Mouse (Mus musculus) cerebellum, adult 8-10 months (tissue): ENCODE measurements around the gene Sult2b1.

Experiments
- DNase-seq: peaks from one replicate; pipeline ENCODE4 v3.0.0; 2022

The Sult2b1 gene

DNA sequence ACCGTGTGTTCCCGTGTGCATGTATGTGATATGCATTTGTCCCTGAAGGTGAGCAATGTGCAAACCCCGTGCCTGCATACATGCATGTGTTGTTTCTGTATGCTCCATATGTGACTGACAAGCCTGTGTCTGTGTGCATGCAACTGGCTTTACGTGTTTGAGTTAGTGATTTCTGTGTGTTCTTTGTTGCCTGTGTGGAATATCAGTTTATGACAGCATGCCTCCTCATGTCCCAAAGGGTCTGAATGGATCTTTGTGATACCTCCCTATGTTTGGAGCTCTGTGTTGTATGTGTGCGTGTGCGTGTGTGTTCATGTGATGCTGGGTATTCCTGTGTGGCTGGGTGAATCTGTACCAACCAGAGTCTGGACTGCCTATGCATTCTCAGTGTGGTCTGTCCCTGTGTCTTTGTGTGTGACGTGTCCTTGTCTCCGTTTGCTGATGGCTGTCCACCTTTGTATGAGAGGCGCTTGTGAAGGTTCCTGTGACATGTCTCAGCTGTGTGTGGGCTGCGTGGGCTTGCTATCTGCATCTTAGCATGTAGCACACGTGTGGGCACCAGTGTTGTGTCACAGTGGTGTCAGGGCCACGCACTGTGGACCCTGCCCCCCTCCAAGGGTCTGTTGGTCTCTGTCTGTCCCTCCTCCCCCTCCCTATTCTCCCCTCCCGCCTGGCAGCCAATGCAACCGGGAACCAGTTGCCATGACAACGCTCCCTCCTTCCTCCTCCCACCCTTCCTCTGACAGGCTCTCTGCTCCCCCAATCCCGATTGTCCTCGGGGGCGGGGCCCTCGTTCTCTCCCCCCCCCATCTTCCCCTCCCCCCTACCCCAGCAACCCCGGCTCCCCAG, at the start of gene Sult2b1:
Gene Sult2b1 (minus strand): TSS at position 146 of the 849 bp plus-strand sequence.
- peak; percentile 88 for DNase-seq

GRCm38 (mm10) chr7:45833924-45834323, 49.5 kb upstream of the Sult2b1 start:
- DNase-seq = peak; percentile 8

DNA sequence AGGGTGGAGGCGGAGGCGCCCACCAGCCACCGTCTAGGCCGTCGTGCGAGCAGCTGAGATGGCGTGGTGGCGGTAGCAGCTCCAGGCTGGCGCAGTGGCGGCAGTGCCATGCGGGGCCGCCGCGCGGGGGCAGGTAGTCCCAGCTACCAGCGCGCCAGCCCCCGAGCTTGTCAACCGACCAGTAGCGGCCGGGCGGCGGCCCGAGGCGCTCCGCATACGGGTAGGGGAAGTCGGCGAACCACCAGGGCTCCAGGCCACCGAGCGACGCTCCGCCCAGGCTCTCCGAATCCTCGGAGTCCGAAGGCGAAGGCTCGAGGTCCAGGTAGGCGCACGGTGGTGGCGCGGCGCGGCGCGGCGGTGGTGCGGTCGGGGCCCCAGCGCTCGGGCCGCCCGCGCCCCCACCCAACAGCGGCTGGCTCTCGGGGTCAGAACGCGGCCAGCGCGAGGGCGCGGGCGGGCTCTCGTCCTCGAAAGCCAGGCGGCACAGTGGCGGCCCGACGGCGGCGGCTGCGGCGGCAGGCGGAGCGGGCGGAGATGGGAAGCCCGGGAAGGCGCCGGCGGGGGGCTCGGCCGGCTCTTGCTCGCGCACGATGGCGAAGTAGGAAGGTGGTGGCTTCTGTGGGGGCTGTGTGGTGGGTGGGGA, 48.8 kb upstream of the Sult2b1 start:
- DNase-seq = peak; percentile 6

GRCm38 (mm10) chr7:45832428-45832827, 48.0 kb upstream of the Sult2b1 start:
- DNase-seq = peak; percentile 10

- no peak for DNase-seq
Observed at GRCm38 (mm10) chr7:45831128-45831525, 46.7 kb upstream of the Sult2b1 start.

DNA sequence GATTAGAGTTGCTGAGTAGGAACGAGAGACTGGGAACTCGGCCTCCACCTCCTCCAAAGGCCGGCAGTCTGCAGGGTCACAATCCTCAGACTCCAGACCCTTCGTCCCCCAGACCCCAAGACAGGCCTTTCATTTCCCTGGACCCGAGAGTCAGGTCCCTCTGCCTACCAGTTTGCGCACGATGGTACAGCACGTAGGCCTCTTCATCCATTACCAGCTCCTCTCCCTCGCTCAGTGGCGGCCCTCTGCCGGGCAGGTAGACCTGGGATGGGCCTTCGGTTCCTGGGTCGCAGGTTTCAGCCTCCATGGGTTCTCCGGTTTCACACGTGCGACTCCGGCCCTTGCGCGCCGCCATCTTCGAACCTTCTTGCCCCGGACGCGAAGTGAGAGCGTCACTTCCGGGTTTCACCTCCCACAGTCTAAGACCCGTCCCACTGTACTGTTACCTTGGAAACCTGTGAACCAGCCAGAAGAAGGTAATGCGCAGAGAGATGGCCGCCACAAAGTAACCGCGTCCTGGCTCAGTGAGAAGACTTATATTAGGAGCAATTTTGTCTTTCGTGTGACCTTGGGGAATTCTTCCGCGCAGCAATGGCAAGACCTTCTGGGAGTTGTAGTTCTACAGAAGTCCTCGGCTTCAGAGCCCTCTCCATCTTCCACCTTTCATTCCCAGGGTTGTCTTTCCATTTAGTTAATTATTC, 46.1 kb upstream of the Sult2b1 start, which contains the start of gene Grwd1:
Gene Grwd1 (minus strand): TSS at position 518 of the 701 bp plus-strand sequence.
- DNase-seq = peak; percentile 80

GRCm38 (mm10) chr7:45826631-45827030, 42.2 kb upstream of the Sult2b1 start:
- DNase-seq = no peak

- DNase-seq = no peak
Observed at GRCm38 (mm10) chr7:45824598-45824997, 40.1 kb upstream of the Sult2b1 start, which contains the start of gene Kcnj14. Gene Kcnj14, minus strand, starts transcription at chr7:45824782.

DNA sequence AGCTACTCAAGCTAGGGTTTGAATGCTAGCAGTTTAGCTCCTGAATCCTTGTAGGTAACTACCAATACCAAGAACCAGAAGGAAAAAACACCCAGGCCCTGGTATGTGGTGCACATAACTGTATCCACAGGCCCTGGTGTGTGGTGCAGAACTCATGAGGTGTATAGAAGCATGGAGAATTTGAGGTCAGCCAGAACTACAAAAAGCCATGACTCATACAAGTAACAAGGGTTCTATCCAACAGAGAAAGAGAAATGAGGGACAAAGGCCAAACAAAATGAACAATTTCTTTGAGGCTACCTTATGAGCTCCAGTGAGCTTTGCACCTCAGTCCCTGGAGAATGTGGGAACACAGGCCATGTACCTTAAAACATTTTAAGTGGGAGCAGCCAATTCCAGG, 36.4 kb upstream of the Sult2b1 start:
- no peak for DNase-seq

DNA sequence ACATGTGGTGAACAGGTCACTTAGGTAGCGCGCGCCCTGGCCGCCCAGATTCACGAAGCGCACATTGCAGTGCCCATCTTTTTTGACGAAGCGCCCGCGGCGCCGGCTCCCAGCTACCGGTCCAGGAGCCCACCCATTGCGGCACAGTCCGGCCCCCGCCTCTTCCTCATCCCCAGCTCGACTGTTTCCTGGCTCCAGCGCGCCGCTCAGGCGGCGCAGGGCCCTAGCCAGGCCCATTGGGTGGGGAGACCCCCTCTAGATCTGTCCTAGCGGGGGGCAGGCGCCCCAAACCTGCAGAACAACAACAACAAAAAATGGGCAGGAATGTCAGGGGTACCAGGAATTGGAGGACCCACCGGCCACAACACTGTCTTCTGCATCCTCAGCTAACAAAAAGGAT, 35.4 kb upstream of the Sult2b1 start:
- DNase-seq = no peak

GRCm38 (mm10) chr7:45815984-45816351, 31.5 kb upstream of the Sult2b1 start:
- DNase-seq = peak; percentile 19

DNA sequence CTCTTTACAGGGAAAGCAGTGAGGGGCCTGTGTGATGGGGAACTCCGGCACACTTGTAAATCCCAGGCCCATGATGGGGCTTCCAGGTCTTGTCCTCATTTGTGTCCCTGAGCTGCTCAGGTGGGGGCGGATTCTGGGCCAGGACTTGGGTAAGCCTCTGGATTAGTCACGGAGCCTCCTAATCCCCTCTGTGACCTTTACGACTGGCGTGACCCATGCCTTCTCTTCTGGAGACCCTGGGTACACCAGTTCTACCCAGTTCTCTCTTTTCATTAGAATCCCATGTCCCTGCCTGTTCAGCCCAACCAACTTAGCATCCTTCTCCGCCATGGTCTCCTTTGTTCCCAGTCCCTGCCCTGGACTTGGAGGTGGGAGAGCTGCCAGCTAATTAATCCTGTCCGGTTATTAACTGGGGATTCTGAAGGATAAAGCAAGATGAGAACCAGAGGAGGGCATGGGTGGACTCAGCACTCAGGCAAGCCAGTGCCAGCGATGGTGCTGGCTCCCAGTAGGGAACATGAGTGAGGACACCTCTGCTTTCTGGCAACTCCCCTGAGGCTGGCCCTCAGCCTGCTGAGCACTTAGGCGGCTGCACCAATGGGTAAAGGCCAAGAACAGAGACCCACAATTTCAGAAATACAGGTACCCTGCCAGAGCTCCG, 31.0 kb upstream of the Sult2b1 start:
- DNase-seq = no peak

DNA sequence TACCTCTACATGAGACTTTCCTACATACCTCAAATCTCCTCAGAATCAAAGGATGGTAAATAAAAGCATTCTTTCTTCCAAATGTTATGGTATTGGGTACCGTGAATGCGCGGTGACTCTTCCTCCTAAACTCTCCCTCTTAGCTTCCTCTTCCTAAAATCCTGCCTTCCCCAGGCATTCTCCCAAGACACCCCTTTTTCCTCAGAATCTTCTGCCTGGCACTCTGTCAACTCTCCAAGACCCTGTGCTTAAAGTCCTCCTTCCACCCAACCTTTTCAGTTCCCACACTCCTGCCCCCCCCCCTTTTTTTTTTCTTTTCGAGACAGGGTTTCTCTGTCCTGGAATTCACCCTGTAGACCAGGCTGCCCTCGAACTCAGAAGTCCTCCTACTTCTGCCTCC, 30.4 kb upstream of the Sult2b1 start:
- DNase-seq = no peak

DNA sequence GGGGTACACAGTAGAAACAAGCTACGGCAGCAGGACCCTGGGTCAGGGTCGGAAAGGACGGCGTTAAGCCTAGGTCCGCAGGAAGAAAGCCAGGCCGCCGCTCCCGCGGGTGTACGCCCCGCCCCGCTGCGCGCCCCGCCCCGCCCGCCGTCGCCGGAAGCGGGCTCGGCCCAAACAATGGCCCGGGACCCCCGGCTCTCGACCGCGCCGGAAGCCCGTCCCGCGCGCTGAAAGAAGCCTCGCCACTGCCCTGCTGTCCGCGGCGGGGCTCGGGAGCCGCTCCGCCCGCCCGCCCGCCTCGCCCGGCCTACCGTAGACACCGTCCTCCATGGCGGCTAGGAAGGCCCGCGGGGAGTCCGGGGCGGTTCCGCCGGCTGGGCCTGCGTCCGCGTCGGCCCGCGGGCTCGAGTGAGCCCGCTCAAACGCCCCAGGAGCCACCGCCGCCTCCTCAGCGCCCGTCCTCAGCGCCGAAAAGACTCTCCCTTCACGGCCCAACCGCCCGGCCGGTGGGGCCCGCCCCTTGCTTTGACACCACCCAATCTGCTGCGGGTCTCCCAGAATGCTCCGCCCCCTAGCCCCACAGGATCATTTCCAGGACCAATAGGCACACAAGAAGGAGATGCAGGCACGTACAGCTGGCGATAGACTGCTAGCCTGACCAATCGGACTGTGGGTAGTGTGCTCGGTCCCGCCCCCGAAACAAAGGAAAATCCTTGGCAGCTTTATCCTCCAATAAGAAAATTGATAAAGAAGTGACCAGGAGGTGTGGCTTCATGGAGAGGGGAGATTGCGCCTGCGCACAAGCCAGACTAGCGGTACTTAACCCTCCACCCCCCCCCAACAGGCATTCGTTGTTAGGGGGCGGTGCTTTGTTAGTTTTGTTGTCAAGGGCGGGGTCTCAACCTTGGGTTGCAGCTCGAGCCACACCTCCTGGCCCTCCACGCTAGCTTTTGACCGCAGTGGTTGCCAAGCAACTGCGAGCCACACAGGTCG, 29.6 kb upstream of the Sult2b1 start, which contains the start of gene Cyth2:
Gene Cyth2 (minus strand): TSS at position 795 of the 993 bp plus-strand sequence.
- DNase-seq = peak; percentile 99

DNA sequence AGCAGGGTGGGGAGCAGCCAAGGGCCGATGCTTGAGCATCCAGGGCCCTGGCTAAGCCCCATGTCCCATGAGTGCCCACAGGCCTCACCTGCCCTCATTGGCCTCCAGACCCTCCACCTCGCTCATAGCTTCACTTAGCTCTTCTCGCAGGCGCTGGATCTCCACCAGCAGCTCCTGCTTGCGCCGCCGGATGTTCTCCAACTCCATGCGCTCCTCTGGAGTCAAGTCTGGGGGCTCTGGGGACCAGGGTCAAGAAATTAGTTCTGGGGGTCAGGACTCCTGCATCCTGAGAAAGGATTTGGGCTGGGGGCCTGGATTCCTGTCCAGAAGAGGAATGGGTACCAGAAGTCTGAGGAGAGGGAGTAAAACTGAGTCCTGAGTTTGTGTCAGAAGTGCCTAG, 28.5 kb upstream of the Sult2b1 start:
- no peak for DNase-seq

DNA sequence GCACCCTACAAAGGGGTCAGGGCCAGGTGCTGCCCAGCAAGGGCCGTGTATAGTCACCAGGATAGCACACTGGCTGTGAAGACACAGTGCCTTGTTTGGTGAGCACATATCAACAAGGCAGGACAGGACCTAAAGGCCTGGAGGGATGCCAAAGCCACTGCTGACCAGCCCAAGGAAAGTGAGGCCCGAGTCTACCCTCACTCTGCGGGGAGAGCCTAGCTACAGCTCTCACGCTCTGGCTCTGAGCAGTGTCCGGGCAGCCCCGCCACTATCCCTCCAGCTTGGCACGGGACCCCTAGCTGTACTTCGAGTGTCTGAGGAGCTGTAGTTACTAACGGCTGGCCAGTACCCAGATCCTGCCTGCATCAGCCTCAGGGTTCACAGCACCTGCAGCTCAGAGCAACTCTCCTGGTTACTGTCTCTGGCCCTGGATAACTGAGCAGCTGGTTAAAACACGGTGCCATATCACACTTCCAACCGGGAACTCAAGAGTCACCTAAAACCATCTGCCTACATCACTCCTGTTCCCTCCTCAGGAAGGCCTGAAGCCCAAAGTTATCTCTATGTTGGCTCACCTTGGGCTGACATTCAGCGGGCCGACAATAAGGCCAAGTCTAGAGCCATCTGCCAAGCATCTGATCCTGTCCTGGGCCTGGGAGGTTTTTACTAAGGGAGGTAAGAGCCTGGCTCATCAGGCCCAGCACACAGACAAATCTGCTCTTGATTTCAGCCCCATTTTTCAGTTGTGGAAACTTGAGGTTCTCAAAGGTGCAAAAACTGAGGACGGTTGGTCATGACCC, 25.0 kb upstream of the Sult2b1 start:
- no peak for DNase-seq

DNA sequence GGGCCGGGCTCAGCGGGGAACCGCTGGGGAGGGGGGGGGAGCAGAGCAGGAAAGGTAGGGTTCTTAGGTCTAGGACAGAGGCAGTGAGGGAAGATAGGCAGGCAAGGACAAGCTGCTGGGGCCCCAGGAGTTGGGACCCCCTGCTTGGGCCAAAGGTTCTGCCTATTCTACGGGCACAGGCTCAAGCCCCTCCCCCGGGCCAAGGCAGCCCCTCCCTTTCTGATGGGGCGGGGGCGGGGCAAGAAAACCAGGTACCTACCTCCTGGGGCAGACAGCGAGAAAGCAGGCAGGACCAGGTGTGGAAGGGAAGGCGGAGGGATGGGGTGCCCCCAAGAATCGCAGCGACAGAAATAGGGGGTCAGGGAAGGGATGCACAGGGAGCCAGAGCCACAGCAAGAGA, 24.0 kb upstream of the Sult2b1 start:
- no peak for DNase-seq

DNA sequence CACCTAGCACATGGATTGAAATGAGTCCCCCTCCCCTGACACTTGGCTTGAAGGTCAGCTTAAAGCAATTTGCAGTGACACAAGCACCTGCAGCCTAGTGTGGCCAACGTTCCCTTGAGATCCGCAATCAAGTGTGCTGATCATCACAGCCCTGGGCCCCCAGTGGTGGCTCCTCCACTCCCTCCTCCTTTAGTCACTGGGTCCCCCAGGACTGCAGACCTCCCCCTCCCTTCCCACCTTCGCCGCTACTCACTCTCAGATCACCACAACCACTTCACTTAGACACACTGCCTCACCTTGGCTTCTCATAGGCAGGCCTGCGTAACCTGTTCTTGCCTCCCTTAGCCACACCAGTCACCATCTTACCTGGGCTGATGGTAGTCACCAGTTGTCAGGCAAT, 21.5 kb upstream of the Sult2b1 start:
- no peak for DNase-seq

- no peak for DNase-seq
Observed at GRCm38 (mm10) chr7:45802551-45802950, 18.1 kb upstream of the Sult2b1 start.

DNA sequence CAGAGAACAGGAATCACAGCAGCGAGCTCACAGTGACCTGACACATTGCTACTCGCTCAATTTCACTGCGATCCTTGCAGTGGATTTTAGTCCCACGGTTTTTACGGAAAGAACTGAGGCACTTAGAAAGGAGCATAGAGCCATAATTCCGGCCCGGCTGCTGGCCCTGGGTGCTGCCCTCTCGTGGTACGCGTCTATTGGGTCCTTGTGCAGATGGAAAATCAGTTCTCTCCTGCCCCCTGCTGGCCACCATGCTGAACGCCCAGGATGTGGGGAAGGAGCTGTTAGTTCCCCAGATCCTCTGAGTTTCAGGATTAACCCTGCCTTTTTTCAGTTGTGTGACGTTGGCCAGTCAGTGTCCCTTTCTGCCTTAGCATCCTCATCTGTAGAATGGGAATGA, 16.9 kb upstream of the Sult2b1 start:
- peak; percentile 94 for DNase-seq
